Mouse (Mus musculus): ENCODE data around the gene Slc20a1. TPM values are rescaled to one million over a fixed set of nuclear protein-coding genes. Genes with fewer than 3 reads are reported as not detected.
A peak's percentile ranks its signal among the peaks of the same experiment; 100 is the strongest.

Slc20a1 gene
- polyA plus RNA-seq, 1 experiment from 2014 or later, result 45.8 TPM

DNA sequence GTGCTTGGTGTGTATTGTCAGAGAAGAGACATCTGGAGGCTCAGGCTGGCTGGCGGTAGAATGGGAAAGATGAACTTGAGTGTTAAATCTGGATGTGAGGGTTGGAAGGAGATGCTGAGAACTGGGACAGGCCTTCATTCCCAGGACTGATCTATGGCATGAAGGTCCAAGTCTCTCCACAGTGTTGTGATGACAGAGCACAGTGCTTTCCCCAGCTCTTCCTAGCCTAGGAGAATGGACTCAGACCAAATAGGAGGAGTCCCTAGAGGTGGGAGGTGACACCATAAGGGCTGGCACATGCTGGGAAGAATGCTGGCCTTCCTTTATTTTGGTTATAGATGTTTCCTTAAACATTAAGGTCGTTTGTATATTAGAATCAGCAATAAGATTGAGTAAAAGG is 13.4 kb downstream of the Slc20a1 start:
- no peak overlapping the region for H3K9ac ChIP-seq
- H3K9me3 ChIP-seq (replicated peaks), result no peaks in the 10 kb centered on the region
- 74% methylated on average over 2 of the region's 2 CpGs for WGBS
- peaks cover 20% of the 10 kb centered on the region for H3K4me1 ChIP-seq (replicated peaks)
- peaks cover 56% of the 10 kb centered on the region for H3K36me3 ChIP-seq
- no peak overlapping the region for H3K4me2 ChIP-seq
- H3K27ac ChIP-seq (ENCODE audit: poor library complexity, severe bottlenecking), result no peak overlapping the region
- no peak overlapping the region for H3K4me3 ChIP-seq
- no peaks in the 10 kb centered on the region for H3K27me3 ChIP-seq (replicated peaks)
- no peak for ATAC-seq (ENCODE audit: insufficient number of reproducible peaks, low FRiP score)

DNA sequence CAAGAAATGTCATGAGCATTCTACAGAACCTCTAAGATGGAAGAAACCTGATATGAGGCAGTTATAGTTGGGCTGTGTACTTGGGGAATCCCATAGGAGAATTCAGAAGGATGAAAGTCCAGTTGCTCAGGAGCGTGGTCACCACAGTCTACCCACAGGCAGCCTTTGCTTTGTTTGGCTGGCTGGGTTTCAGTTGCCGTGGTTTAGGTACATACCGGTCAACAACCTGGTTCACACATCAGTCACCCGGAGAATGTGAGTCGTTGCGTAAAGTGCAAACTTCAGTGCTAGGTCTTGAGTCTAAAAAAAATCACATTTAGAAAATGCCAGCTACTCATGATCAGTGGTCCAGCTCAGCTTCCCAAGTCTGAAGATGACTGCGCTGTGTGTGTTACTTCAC is 14.0 kb downstream of the Slc20a1 start:
- peaks cover 52% of the 10 kb centered on the region for H3K36me3 ChIP-seq
- no peak overlapping the region for H3K9ac ChIP-seq
- H3K4me1 ChIP-seq (replicated peaks), result peaks cover 15% of the 10 kb centered on the region
- 91% methylated on average over 7 of the region's 7 CpGs for WGBS
- no peak overlapping the region for H3K4me2 ChIP-seq
- ATAC-seq (ENCODE audit: insufficient number of reproducible peaks, low FRiP score), result no peak
- no peak overlapping the region for H3K4me3 ChIP-seq
- no peak overlapping the region for H3K27ac ChIP-seq (ENCODE audit: poor library complexity, severe bottlenecking)
- no peaks in the 10 kb centered on the region for H3K27me3 ChIP-seq (replicated peaks)
- no peaks in the 10 kb centered on the region for H3K9me3 ChIP-seq (replicated peaks)

GRCm38 (mm10) chr2:129214774-129215173 is 16.2 kb downstream of the Slc20a1 start:
- no peak overlapping the region for H3K9ac ChIP-seq
- no peak overlapping the region for H3K4me2 ChIP-seq

DNA sequence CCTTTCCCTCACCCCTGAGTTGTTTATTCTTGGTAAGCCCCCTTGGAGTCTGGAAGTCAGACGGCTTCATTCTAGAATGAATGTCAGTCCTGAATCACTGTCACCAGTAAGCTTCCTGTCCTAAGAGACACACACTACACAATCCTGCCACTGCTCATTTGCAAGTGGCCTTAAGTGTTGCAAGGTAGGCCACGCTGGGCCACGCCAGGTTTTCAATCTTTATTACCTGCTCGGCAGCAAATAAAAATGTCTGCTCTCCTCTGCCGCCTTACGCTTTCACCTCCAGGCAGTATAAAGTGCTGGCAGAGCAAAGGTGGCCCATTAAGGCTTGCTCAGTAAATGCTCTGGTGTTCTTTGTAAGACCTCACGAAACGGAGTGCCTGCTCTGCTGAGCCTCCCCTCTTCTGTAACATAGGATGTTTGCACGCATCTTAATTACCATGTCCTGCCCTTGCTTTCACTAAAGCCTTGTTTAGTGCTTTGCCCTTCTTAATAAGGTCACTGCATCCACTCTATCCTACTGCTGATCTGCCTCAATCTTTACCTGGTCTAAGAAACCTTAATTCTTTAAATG is 19.1 kb downstream of the Slc20a1 start:
- WGBS, result 77% methylated on average over 9 of the region's 9 CpGs
- Histone ChIP-seq H3K9ac (no peak overlapping the region), H3K9me3 (replicated peaks) (no peaks in the 10 kb centered on the region), H3K4me3 (no peak overlapping the region), H3K27me3 (replicated peaks) (no peaks in the 10 kb centered on the region), H3K4me2 (no peak overlapping the region), H3K4me1 (replicated peaks) (no peaks in the 10 kb centered on the region), H3K27ac (ENCODE audit: poor library complexity, severe bottlenecking) (no peak overlapping the region), H3K36me3 (peaks cover under 1% of the 10 kb centered on the region; the same call in 1 of the 2 replicates)
- ATAC-seq (ENCODE audit: insufficient number of reproducible peaks, low FRiP score), result no peak

More at GRCm38 (mm10) chr2:129214774-129215173, 16.2 kb downstream of the Slc20a1 start:
- 74% methylated on average over 5 of the region's 5 CpGs for WGBS
- ATAC-seq (ENCODE audit: insufficient number of reproducible peaks, low FRiP score), result peak; percentile 86
- Histone ChIP-seq H3K27ac (ENCODE audit: poor library complexity, severe bottlenecking) (no peak overlapping the region), H3K27me3 (replicated peaks) (no peaks in the 10 kb centered on the region), H3K4me3 (no peak overlapping the region), H3K9me3 (replicated peaks) (no peaks in the 10 kb centered on the region), H3K4me1 (replicated peaks) (no peaks in the 10 kb centered on the region), H3K36me3 (peaks cover 30% of the 10 kb centered on the region)

GRCm38 (mm10) chr2:129218537-129219105 is 20.1 kb downstream of the Slc20a1 start:
- no peaks in the 10 kb centered on the region for H3K9me3 ChIP-seq (replicated peaks)
- H3K9ac ChIP-seq, result no peak overlapping the region
- ATAC-seq (ENCODE audit: insufficient number of reproducible peaks, low FRiP score), result no peak
- no peak overlapping the region for H3K4me2 ChIP-seq
- 74% methylated on average over 4 of the region's 4 CpGs for WGBS
- no peak overlapping the region for H3K4me3 ChIP-seq
- no peaks in the 10 kb centered on the region for H3K27me3 ChIP-seq (replicated peaks)
- H3K27ac ChIP-seq (ENCODE audit: poor library complexity, severe bottlenecking), result no peak overlapping the region
- no peaks in the 10 kb centered on the region for H3K36me3 ChIP-seq
- no peaks in the 10 kb centered on the region for H3K4me1 ChIP-seq (replicated peaks)

DNA sequence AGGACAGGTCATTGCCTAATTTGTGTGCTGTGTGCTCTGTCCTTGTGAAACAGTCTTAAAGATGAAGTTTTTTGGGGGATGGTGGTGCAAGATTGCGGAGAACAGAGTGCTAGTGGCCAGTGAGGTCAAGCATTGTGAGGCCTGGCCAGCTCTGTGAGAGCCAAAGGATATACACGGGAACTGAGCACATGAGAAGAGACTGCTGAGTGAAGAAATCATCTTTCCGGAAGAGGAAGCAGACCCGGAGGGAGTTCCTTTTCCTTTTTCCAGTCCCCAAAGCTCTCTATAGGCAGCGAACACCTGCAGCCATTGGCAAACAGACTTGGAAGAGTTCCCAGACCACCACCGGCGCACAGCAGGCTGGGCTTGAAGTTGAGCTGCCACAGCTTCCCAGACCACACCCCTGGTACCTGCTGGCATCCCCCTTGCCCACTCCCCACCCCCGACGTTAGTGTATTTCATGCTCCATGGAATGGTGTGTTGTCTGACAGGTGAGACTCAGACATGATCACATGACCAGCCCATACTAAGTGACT is 22.6 kb downstream of the Slc20a1 start:
- Histone ChIP-seq H3K27me3 (replicated peaks) (no peaks in the 10 kb centered on the region), H3K4me3 (no peak overlapping the region), H3K4me2 (no peak overlapping the region), H3K36me3 (no peaks in the 10 kb centered on the region), H3K9me3 (replicated peaks) (no peaks in the 10 kb centered on the region), H3K9ac (no peak overlapping the region), H3K27ac (ENCODE audit: poor library complexity, severe bottlenecking) (no peak overlapping the region), H3K4me1 (replicated peaks) (peaks cover 4% of the 10 kb centered on the region; the same call in 1 of the 2 replicates)
- ATAC-seq (ENCODE audit: insufficient number of reproducible peaks, low FRiP score), result no peak
- 79% methylated on average over 9 of the region's 9 CpGs for WGBS

- no peak overlapping the region for H3K27ac ChIP-seq (ENCODE audit: poor library complexity, severe bottlenecking)
- H3K4me2 ChIP-seq, result no peak overlapping the region
- H3K9me3 ChIP-seq (replicated peaks), result no peaks in the 10 kb centered on the region
- WGBS, result 70% methylated on average over 4 of the region's 4 CpGs
- H3K4me1 ChIP-seq (replicated peaks), result peaks cover 8% of the 10 kb centered on the region; the same call in 1 of the 2 replicates
- H3K9ac ChIP-seq, result no peak overlapping the region
- H3K36me3 ChIP-seq, result no peaks in the 10 kb centered on the region
- H3K27me3 ChIP-seq (replicated peaks), result no peaks in the 10 kb centered on the region
- no peak for ATAC-seq (ENCODE audit: insufficient number of reproducible peaks, low FRiP score)
- no peak overlapping the region for H3K4me3 ChIP-seq
These were observed 25.6 kb downstream of the Slc20a1 start for GRCm38 (mm10) chr2:129224178-129224577.

DNA sequence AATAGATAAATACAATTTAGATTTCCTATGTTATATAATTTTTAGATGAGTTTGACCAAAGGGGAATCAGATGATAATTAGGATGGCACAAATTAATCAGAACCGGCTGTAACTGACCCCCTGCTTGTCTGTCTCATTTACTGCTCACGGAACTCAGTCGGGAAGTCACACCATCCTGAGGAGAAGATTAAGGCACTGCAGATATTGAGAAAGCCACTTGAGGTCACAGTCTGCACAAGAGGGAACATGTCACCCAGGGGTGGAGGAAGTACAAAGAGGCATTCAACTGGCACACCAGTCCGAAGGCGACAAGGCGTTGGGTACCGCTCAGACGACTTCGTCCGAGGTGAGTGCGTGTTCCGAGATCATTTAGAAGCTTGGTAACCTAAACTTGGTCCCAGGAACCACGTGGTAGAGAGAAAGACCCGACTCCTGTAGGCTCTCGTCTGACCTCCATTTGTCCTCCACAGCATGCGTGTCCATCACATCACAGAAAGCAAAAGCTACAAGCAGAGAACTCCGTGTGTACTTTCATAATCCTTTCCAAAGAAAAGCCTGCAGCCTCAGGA is 26.8 kb downstream of the Slc20a1 start:
- Histone ChIP-seq H3K9me3 (replicated peaks) (no peaks in the 10 kb centered on the region), H3K36me3 (no peaks in the 10 kb centered on the region), H3K9ac (no peak overlapping the region), H3K4me2 (0 out of 2 replicates have a peak overlapping the region, but pooled peaks have one; percentile 4), H3K27me3 (replicated peaks) (no peaks in the 10 kb centered on the region), H3K27ac (ENCODE audit: poor library complexity, severe bottlenecking) (peak overlapping the region; percentile 55), H3K4me3 (no peak overlapping the region), H3K4me1 (replicated peaks) (peaks cover 8% of the 10 kb centered on the region; the same call in 1 of the 2 replicates)
- ATAC-seq (ENCODE audit: insufficient number of reproducible peaks, low FRiP score), result no peak
- WGBS, result 82% methylated on average over 17 of the region's 17 CpGs

DNA sequence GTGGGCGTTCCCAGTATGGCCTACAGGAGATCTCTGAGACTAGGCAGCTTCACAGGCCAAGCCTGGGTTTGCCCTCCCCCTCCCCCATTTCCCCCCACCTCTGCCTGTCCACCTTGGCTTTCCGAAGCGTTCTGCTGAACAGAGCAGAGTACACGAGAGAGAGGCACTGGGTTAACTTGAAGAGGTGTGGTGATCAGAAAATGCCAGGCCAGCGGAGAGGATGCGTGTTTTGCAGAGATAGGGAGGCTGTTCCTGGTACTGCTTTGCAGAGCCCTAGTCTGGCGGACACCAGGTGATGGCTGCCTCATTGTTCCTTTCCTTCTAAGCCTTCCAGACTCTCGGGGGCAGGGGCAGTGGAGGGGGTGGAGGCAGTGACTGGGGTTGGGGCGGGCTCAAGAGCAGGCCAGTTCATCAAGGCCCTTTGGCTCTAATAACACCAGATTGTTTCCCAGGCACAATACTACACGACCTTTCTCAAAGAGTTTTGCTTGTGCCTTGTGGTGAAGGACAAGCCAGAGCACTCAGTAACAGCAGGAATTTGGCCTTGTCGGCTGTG is 27.8 kb downstream of the Slc20a1 start:
- Histone ChIP-seq H3K27me3 (replicated peaks) (no peaks in the 10 kb centered on the region), H3K4me3 (no peak overlapping the region), H3K9me3 (replicated peaks) (no peaks in the 10 kb centered on the region), H3K27ac (ENCODE audit: poor library complexity, severe bottlenecking) (peak overlapping the region; percentile 55), H3K36me3 (no peaks in the 10 kb centered on the region), H3K4me2 (peak overlapping the region; percentile 7; the same call in 1 of the 2 replicates), H3K4me1 (replicated peaks) (peaks cover 8% of the 10 kb centered on the region; the same call in 1 of the 2 replicates), H3K9ac (no peak overlapping the region)
- 48% methylated on average over 11 of the region's 11 CpGs for WGBS
- ATAC-seq (ENCODE audit: insufficient number of reproducible peaks, low FRiP score), result peak; percentile 92

DNA sequence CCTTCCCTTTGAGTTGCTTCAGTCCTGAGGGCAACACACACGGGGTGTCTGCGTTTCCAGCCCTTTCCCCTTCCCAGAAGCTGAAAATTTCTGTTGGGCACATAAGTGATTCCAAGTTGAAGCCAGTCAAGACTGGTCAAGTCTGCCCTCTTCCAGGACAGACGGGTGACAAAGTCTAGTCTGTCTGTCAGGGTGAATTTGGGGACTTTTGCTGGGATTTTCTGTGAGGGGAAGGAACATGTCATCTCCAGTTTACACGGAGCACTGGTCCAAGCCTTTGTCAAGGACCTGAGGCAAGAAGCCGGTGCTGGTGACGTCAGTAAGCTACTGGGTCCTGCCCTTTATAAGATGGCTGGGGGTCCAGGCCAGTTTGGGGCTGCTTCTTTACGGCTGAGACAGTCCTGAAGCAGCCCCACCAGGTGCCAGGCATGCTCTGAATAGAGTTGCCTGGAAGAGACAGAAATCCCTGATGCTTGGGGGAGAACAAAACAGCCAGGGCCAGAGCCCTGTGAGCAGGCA is 28.5 kb downstream of the Slc20a1 start:
- Histone ChIP-seq H3K9ac (no peak overlapping the region; the same call in 1 of the 2 replicates), H3K27ac (ENCODE audit: poor library complexity, severe bottlenecking) (peak overlapping the region; percentile 55), H3K27me3 (replicated peaks) (no peaks in the 10 kb centered on the region), H3K4me2 (peak overlapping the region; percentile 7; the same call in 1 of the 2 replicates), H3K4me1 (replicated peaks) (peaks cover 8% of the 10 kb centered on the region; the same call in 1 of the 2 replicates), H3K4me3 (no peak overlapping the region), H3K36me3 (no peaks in the 10 kb centered on the region), H3K9me3 (replicated peaks) (no peaks in the 10 kb centered on the region)
- WGBS, result 74% methylated on average over 7 of the region's 7 CpGs
- no peak; the same call in 1 of the 2 replicates for ATAC-seq (ENCODE audit: insufficient number of reproducible peaks, low FRiP score)

DNA sequence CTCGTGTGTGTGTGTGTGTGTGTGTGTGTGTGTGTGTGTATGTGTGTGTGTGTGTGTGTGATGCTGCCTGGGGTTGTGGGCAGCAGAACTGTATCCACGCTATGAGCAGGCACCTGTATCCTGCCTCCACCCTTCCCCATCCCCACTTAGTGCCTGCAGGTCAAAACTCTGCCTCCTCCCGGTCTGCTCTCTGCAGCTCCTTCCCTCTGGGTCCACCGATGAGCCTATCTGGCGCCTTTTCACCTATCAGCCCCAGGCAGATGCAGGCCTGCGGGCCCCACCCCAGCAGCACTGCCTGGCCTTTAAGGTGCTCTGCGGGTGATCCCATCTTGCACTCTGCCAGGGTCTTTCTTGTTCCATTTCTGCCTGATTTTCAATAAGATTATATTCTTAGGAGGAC is 29.1 kb downstream of the Slc20a1 start:
- Histone ChIP-seq H3K9ac (no peak overlapping the region), H3K27me3 (replicated peaks) (no peaks in the 10 kb centered on the region), H3K27ac (ENCODE audit: poor library complexity, severe bottlenecking) (peak overlapping the region; percentile 55), H3K4me2 (no peak overlapping the region), H3K9me3 (replicated peaks) (no peaks in the 10 kb centered on the region), H3K36me3 (no peaks in the 10 kb centered on the region), H3K4me3 (no peak overlapping the region), H3K4me1 (replicated peaks) (peaks cover 8% of the 10 kb centered on the region; the same call in 1 of the 2 replicates)
- 43% methylated on average over 6 of the region's 7 CpGs for WGBS
- ATAC-seq (ENCODE audit: insufficient number of reproducible peaks, low FRiP score), result peak; percentile 82

Data from heart, embryonic 12.5 days (tissue).